Mouse (Mus musculus) lung, embryonic 15.5 days (tissue): ENCODE results near the gene Sox5. TPM values are rescaled to one million over a fixed set of nuclear protein-coding genes. Genes with fewer than 3 reads are reported as not detected.

Experiments
- ATAC-seq: fragments of 200-750 bp; cut with Nextera tagmentation; 2 replicates; pipeline ENCODE4 v1.8.0; 2017; ENCODE audit warnings: moderate number of reproducible peaks, borderline replicate concordance; ENCODE audit not compliant: low FRiP score, low TSS enrichment; ENCODE audit errors: extremely low read depth
- H3K27ac ChIP-seq: fragments of 300-500 bp; sonication (generic); 2 replicates; pipeline ENCODE4 v1.5.1; 2015; ENCODE audit warnings: moderate library complexity, mild to moderate bottlenecking, inconsistent platforms
- H3K27me3 ChIP-seq: fragments of 300-500 bp; sonication (generic); 2 replicates; pipeline ENCODE4 v1.6.1; 2015; ENCODE audit warnings: inconsistent platforms
- H3K36me3 ChIP-seq: fragments of 300-500 bp; sonication (generic); 2 replicates; pipeline ENCODE4 v1.6.1; 2015; ENCODE audit warnings: inconsistent platforms
- H3K4me1 ChIP-seq: fragments of 300-500 bp; sonication (generic); 2 replicates; pipeline ENCODE4 v1.6.1; 2015; ENCODE audit warnings: inconsistent platforms
- H3K4me2 ChIP-seq: fragments of 300-500 bp; sonication (generic); 2 replicates; pipeline ENCODE4 v1.6.1; 2015; ENCODE audit warnings: inconsistent platforms, mild to moderate bottlenecking, moderate library complexity
- H3K4me3 ChIP-seq: fragments of 300-500 bp; sonication (generic); 2 replicates; pipeline ENCODE4 v1.5.1; 2015; ENCODE audit warnings: mild to moderate bottlenecking, inconsistent platforms
- H3K9ac ChIP-seq: fragments of 300-500 bp; sonication (generic); 2 replicates; pipeline ENCODE4 v1.6.1; 2015; ENCODE audit warnings: inconsistent platforms
- H3K9me3 ChIP-seq: fragments of 300-500 bp; sonication (generic); 2 replicates; pipeline ENCODE4 v1.6.1; 2016; ENCODE audit warnings: inconsistent platforms
- WGBS: fragments of 180-500 bp; shearing (Covaris S2); methylation state at CpG from one replicate; pipeline ENCODE4 v1.1.7; 2015; 5-methylcytosine and 5-hydroxymethylcytosine counted together
- polyA plus RNA-seq: library from polyadenylated mRNA; unstranded; fragments of >200 nt; fragmentation: Nextera tagmentation; extraction: Ambion mirVana; gene quantifications from 2 replicates; pipeline ENCODE4 v1.2.1, GENCODE M21; 2015

The Sox5 gene
- polyA plus RNA-seq, 1 experiment from 2014 or later: 23.7 TPM

GRCm38 (mm10) chr6:144708410-144708809, 73.4 kb downstream of the Sox5 start:
- Histone ChIP-seq H3K4me3 (no peak overlapping the region), H3K27me3 (no peaks in the 10 kb centered on the region), H3K4me1 (peaks cover 16% of the 10 kb centered on the region), H3K9ac (no peak overlapping the region), H3K4me2 (no peak overlapping the region), H3K9me3 (peaks cover 5% of the 10 kb centered on the region; the same call in 1 of the 2 replicates), H3K36me3 (no peaks in the 10 kb centered on the region), H3K27ac (no peak overlapping the region)
- ATAC-seq: no peak
- 78% methylated on average over 4 of the region's 4 CpGs for WGBS

- no peak overlapping the region for H3K4me3 ChIP-seq
- H3K4me1 ChIP-seq: peaks cover 16% of the 10 kb centered on the region
- H3K27me3 ChIP-seq: no peaks in the 10 kb centered on the region
- peaks cover 5% of the 10 kb centered on the region; the same call in 1 of the 2 replicates for H3K9me3 ChIP-seq
- ATAC-seq: no peak
- WGBS: 91% methylated on average over 1 of the region's 1 CpGs
- H3K36me3 ChIP-seq: no peaks in the 10 kb centered on the region
- H3K27ac ChIP-seq: no peak overlapping the region
- H3K9ac ChIP-seq: no peak overlapping the region
- no peak overlapping the region for H3K4me2 ChIP-seq
Observed at GRCm38 (mm10) chr6:144707976-144708375, 73.8 kb downstream of the Sox5 start.

DNA sequence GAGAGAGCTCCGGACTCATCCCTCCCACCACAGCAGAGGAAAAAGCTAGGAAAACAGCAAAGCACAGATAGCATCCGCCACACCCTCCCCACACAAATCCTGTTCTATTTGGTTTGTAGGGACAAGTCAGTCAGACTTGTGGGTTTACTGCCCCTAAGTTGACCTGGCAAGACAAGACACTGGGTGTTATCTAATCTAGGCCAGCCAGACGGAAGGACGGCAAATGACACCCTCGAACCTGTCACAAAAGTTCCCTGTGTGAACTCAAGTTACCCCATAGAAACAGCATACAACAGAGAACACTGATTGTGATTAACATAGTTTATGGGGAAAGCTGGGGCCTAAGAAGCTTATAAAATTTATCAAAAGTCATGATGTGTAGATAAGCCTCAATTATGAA, 76.8 kb downstream of the Sox5 start:
- Histone ChIP-seq H3K4me2 (no peak overlapping the region), H3K4me1 (no peaks in the 10 kb centered on the region), H3K9ac (no peak overlapping the region), H3K9me3 (peaks cover 5% of the 10 kb centered on the region; the same call in 1 of the 2 replicates), H3K27me3 (no peaks in the 10 kb centered on the region), H3K36me3 (no peaks in the 10 kb centered on the region), H3K4me3 (no peak overlapping the region), H3K27ac (no peak overlapping the region)
- WGBS: 60% methylated on average over 5 of the region's 5 CpGs
- no peak for ATAC-seq

DNA sequence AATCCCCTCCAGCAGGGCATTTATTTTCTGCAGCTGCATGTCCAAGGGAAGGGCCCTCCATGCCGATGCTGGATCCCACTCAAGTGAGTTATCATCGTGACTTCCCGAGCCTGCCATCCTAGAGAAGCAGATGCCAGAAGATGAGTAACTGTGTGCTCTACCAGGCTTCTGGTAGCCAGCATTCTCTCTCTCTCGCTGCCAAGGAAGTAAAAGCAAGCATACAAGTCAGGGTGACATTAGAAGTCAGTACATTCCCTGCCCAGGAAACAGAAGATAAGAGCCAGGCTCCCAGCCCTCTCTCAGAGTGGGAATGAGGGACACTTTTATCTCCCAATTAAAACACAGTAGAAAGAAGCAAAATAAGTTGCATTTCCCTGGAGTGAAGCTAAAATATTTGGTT, 86.1 kb downstream of the Sox5 start:
- no peak overlapping the region for H3K9ac ChIP-seq

DNA sequence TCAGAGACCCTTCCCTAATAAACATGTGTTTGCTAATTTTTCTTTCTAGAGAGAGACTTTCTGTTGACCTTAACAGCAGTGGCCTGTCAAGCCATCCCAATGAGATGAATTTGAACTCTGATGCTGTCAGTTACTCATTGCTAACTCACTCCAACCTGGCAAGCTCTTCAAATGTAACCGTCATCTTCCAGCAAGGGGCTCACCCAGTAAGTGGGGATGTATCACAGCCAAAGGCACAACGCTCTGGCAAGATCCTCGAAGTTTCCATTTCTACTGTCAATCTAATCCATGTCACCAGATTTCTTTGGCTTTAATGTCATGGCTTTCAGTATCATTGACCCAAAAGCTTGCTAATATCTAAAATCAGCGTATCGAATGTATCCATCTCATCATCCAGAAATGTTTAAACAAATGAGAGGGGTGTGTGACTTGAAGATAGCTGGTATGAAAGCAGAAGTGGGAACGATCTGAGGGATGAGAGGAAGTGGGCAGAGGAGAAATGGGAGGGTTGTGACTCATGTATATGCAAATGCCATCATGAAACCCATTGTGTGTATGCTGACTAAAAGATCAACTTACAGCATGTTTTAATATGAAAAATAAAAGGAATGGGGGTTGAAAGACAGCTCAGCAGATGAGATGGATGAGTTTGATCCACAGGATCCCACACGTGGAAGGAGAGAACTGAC, 88.4 kb downstream of the Sox5 start:
- Histone ChIP-seq H3K27ac (no peak overlapping the region), H3K4me2 (no peak overlapping the region), H3K4me1 (peaks cover 16% of the 10 kb centered on the region; the same call in 1 of the 2 replicates), H3K9me3 (no peaks in the 10 kb centered on the region), H3K4me3 (no peak overlapping the region), H3K36me3 (no peaks in the 10 kb centered on the region), H3K9ac (no peak overlapping the region), H3K27me3 (no peaks in the 10 kb centered on the region)
- ATAC-seq: no peak
- 76% methylated on average over 7 of the region's 7 CpGs for WGBS

More for the DNA sequence above, 86.1 kb downstream of the Sox5 start:
- no peaks in the 10 kb centered on the region for H3K27me3 ChIP-seq
- peaks cover 13% of the 10 kb centered on the region; the same call in 1 of the 2 replicates for H3K4me1 ChIP-seq
- no peaks in the 10 kb centered on the region for H3K9me3 ChIP-seq
- H3K4me3 ChIP-seq: no peak overlapping the region
- ATAC-seq: no peak
- no peaks in the 10 kb centered on the region for H3K36me3 ChIP-seq
- H3K4me2 ChIP-seq: no peak overlapping the region
- H3K27ac ChIP-seq: no peak overlapping the region
- WGBS: 49% methylated on average over 4 of the region's 4 CpGs

DNA sequence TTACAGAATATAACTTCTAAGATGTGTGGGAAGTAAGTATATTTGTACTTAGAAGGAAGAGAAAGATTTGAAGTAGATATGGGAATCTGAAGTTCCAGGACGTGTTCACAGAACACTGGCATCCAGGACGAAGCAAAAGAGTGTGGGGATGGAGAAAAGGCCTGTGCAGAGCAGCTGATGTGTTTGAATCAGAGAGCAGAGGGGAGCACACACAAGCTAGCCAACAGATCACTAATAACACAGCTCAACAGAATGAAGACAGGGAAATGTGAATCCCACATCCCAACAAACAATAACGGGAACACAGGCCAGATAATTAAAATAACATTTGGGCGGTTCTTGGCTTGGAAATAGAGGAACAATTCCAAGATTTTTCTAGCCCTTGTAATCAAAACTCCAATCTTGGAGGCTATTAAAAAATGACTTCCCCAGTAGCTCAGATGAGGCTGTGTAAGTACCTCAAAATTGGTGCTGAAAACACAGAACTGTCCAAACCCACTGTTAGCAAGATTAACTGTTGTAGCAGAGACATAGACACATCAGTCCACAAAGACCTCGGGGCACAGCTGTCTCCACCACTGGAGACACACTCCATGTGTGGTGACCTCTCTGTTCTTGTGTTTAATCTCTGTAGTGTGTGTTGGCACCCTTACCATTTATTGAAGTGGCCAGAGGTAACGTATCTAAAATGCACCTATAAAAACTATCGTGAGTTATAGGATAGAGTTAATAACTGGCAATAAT, 90.3 kb downstream of the Sox5 start:
- peak overlapping the region; percentile 47; the same call in 1 of the 2 replicates for H3K27ac ChIP-seq
- no peaks in the 10 kb centered on the region for H3K36me3 ChIP-seq
- WGBS: 43% methylated on average over 7 of the region's 7 CpGs
- H3K9me3 ChIP-seq: no peaks in the 10 kb centered on the region
- H3K27me3 ChIP-seq: no peaks in the 10 kb centered on the region
- H3K9ac ChIP-seq: no peak overlapping the region
- H3K4me3 ChIP-seq: no peak overlapping the region
- ATAC-seq: peak; percentile 50; the same call in 1 of the 2 replicates
- no peak overlapping the region for H3K4me2 ChIP-seq
- peaks cover 19% of the 10 kb centered on the region for H3K4me1 ChIP-seq

GRCm38 (mm10) chr6:144689076-144689475, 92.7 kb downstream of the Sox5 start:
- Histone ChIP-seq H3K4me2 (no peak overlapping the region), H3K9ac (no peak overlapping the region), H3K4me3 (no peak overlapping the region), H3K27me3 (no peaks in the 10 kb centered on the region), H3K36me3 (no peaks in the 10 kb centered on the region), H3K4me1 (peaks cover 16% of the 10 kb centered on the region), H3K27ac (no peak overlapping the region), H3K9me3 (no peaks in the 10 kb centered on the region)
- ATAC-seq: no peak
- WGBS: 90% methylated on average over 3 of the region's 3 CpGs

GRCm38 (mm10) chr6:144687681-144688080, 94.1 kb downstream of the Sox5 start:
- ATAC-seq: no peak
- no peak overlapping the region for H3K9ac ChIP-seq
- H3K4me1 ChIP-seq: peaks cover 16% of the 10 kb centered on the region
- 31% methylated on average over 8 of the region's 8 CpGs for WGBS
- H3K27me3 ChIP-seq: no peaks in the 10 kb centered on the region
- no peaks in the 10 kb centered on the region for H3K36me3 ChIP-seq
- no peaks in the 10 kb centered on the region for H3K9me3 ChIP-seq
- no peak overlapping the region for H3K4me2 ChIP-seq
- H3K4me3 ChIP-seq: no peak overlapping the region
- H3K27ac ChIP-seq: no peak overlapping the region

DNA sequence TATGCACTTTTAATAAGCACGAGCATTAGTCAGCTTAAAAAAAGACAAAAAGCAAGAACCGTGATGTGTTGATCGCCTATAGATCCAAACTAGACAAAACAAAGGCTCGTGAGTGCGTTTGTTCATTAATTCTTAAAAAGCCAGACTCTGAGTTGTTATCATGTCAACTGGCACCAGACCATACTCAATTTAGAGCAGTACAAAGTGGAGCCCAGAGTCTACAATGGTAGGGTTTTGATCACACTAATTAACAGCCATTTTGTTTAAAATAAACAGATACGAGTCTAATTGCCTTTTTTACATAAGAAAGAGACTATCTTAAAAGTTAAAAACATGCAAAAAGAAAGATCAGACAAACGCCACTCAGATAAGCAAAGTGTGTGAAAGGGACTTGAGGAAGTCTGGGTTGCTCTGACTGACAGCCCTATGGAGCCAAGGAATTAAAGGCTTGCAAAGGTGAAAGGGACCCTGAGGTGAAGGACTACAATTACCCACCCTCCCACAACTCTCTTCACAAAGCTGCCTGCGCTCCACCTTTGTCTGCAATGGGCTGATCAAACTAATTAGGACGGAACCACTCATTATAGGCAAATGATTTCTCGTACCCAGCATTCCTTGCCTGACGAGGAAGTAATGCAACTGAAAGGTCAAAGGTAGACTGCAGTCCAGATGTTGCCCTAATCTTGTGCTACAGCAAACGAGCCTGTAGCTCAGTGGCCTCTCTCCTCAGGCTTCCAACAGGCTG, 100.6 kb downstream of the Sox5 start:
- Histone ChIP-seq H3K9ac (no peak overlapping the region), H3K4me1 (peaks cover 5% of the 10 kb centered on the region; the same call in 1 of the 2 replicates), H3K27me3 (no peaks in the 10 kb centered on the region), H3K9me3 (no peaks in the 10 kb centered on the region), H3K27ac (no peak overlapping the region), H3K4me3 (no peak overlapping the region), H3K36me3 (no peaks in the 10 kb centered on the region), H3K4me2 (no peak overlapping the region)
- no peak for ATAC-seq
- 69% methylated on average over 12 of the region's 12 CpGs for WGBS

DNA sequence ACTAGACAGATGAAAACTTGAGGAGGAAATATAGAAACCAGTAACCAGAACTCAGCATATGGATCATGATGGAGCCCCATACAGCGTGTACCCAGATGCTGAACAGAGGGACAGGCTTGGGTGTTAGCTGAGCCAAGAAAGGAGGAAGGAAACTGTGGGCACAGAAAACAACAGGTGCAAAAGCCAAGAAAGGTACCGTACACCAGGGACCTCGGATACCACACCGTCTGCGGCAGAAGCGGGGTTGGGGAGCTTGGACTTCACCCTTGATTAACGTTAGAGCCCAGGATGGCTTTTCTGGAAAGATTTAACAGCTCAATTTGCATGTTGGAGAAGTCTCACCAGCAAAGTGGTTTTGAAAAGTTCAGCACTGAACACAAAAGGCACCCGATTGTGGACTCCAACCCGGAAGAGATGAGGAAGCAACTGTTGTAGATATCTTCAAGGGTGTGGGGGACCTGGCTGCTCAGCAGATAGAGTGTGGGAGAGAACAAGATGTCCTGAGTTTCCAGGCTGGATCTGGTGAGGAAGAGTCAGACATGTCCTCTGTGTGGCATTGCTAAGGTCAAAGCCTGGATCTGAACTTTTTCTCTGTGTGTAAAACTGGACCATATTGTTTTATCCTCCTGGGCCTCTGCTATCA, 104.2 kb downstream of the Sox5 start:
- Histone ChIP-seq H3K27me3 (no peaks in the 10 kb centered on the region), H3K27ac (no peak overlapping the region), H3K4me1 (peaks cover 5% of the 10 kb centered on the region; the same call in 1 of the 2 replicates), H3K4me3 (no peak overlapping the region), H3K4me2 (no peak overlapping the region), H3K36me3 (no peaks in the 10 kb centered on the region), H3K9ac (no peak overlapping the region), H3K9me3 (no peaks in the 10 kb centered on the region)
- WGBS: 90% methylated on average over 9 of the region's 9 CpGs
- no peak for ATAC-seq

DNA sequence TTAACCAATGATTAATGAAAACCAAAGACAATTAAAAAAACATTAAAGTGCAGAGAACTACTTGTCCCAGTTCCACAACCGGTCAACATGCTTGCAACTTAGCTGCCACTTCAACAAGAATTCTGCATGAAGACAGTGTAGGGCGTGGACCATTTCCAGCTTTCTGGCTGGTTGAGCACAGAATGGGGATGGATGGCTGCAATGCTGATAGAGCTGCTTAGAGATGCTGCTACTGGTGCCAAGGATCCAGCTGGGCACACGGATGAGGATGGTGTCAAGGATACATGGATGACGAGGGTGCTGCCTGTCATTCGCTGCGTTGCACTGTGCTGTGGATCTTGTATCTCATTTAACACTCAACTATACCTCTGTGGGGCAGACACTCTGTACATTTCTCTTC, 106.7 kb downstream of the Sox5 start:
- Histone ChIP-seq H3K9ac (no peak overlapping the region), H3K9me3 (no peaks in the 10 kb centered on the region), H3K4me1 (peaks cover 5% of the 10 kb centered on the region; the same call in 1 of the 2 replicates), H3K27ac (no peak overlapping the region), H3K36me3 (no peaks in the 10 kb centered on the region), H3K27me3 (no peaks in the 10 kb centered on the region), H3K4me3 (no peak overlapping the region), H3K4me2 (no peak overlapping the region)
- ATAC-seq: no peak
- WGBS: 81% methylated on average over 6 of the region's 6 CpGs
